Mouse (Mus musculus) mouse trophoblast stem cell (cell line): Measurements from ENCODE around the gene Pck1.

Experiments
- in situ Hi-C, 2 experiments: fragments of 300-500 bp; cut with MseI, MboI; formaldehyde crosslinking; loops; 2 replicates in 1 of 2; 3 replicates in 1 of 2; pipeline ENCODE4 v1.15.1; 2025

Gene Pck1

GRCm38 (mm10) chr2:173203726-173204125 lies 50.9 kb downstream of the Pck1 start:
- in situ Hi-C loops = loop anchor here (25.0 kb wide), 1 partner anchor 234 kb away; no protein-coding TSS in a partner anchor

GRCm38 (mm10) chr2:173204671-173205070 lies 51.8 kb downstream of the Pck1 start:
- in situ Hi-C loops = loop anchor here (25.0 kb wide), 1 partner anchor 233 kb away; no protein-coding TSS in a partner anchor

- in situ Hi-C loops = loop anchor here (25.0 kb wide), 1 partner anchor 232 kb away; no protein-coding TSS in a partner anchor
These were observed 52.8 kb downstream of the Pck1 start for GRCm38 (mm10) chr2:173205563-173206099.

- in situ Hi-C loops = loop anchor here (25.0 kb wide), 1 partner anchor 230 kb away; no protein-coding TSS in a partner anchor
These were observed 54.2 kb downstream of the Pck1 start for GRCm38 (mm10) chr2:173207051-173207450.
